Mouse (Mus musculus): Measurements from ENCODE around the gene Kyat3.
"Not testable (repeated sequence)": the region's sequence is repeated elsewhere in the genome, so short reads cannot be mapped to it uniquely, and the experiment has no call there.

DNA sequence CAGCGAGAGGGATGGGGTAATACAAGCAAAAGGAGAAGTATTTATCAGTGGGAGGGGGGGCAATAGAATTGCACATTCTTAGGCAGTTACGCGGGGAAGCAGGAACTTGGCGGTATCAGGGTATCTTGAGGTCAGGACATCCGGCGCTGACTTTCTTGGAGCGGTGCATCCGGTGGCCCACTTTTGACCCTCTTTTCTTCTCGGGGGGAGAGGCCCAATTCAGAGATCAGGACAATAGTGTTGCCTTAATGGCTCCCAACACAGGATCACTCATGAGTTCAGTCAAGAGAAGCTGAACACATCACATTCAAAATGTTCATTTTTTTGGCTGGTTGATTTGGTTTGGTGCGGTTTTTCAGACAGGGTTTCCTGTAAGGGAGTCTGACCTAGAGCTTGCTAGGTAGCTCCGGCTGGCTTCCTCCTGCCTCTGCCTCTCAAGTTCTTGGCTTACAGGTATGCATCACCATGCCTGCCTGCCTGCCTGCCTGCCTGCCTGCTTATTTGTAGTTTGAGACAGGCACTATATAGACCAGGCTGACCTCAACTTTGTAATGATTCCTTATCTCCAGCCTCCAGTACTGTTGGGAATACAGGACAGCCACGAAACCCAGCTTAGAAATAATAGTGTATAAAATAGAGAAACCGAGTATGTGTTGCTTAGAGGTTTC lies 7.5 kb downstream of the Kyat3 start:
- TF ChIP-seq CTCF (IDR thresholded peaks at IDR 0.05; ENCODE audit: control insufficient read depth, insufficient read depth, insufficient read length); USF1 (IDR thresholded peaks at IDR 0.05; ENCODE audit: low read depth); FOSL1 (IDR thresholded peaks at IDR 0.05; ENCODE audit: insufficient read depth, low read length, poor library complexity, severe bottlenecking); MYOG (IDR thresholded peaks at IDR 0.05; ENCODE audit: control insufficient read depth, extremely low read depth, insufficient read length); MAX (IDR thresholded peaks at IDR 0.05); CEBPB (IDR thresholded peaks at IDR 0.05; ENCODE audit: low read depth): not testable (repeated sequence)
